Mouse (Mus musculus) heart, embryonic 14.5 days (tissue): ENCODE results near the gene Ahsa1. TPM values are rescaled to one million over a fixed set of nuclear protein-coding genes. Genes with fewer than 3 reads are reported as not detected.

Experiments
- ATAC-seq: fragments of 200-750 bp; cut with Nextera tagmentation; 2 replicates; pipeline ENCODE4 v1.8.0; 2017; ENCODE audit warnings: low read depth, moderate TSS enrichment; ENCODE audit not compliant: insufficient number of reproducible peaks, insufficient read depth, low FRiP score
- H3K27ac ChIP-seq, 2 experiments: fragments of 200-500 bp in 1 of 2; fragments of 300-500 bp in 1 of 2; sonication (generic) in 1 of 2; replicated peaks in 1 of 2; 2 replicates each; pipeline ENCODE4 v1.5.1; 2012 to 2014; ENCODE audit warnings: low read depth in 2 of 2, low read length in 2 of 2, control low read depth in 1 of 2, mild to moderate bottlenecking in 1 of 2, mixed read lengths in 1 of 2; ENCODE audit not compliant: control insufficient read depth in 1 of 2, insufficient read depth in 1 of 2
- H3K27me3 ChIP-seq: fragments of 300-500 bp; sonication (generic); 2 replicates; pipeline ENCODE4 v1.6.1; 2014; ENCODE audit warnings: mild to moderate bottlenecking, low read length, control low read depth; ENCODE audit not compliant: control insufficient read depth, insufficient read depth
- H3K36me3 ChIP-seq: fragments of 300-500 bp; sonication (generic); 2 replicates; pipeline ENCODE4 v1.6.1; 2014; ENCODE audit warnings: mild to moderate bottlenecking, control low read depth, low read length, mixed read lengths; ENCODE audit not compliant: control insufficient read depth, insufficient read depth
- H3K4me1 ChIP-seq, 2 experiments: fragments of 200-500 bp in 1 of 2; fragments of 300-500 bp in 1 of 2; sonication (generic) in 1 of 2; 2 replicates each; pipeline ENCODE4 v1.6.1; 2012 to 2014; ENCODE audit warnings: low read length in 2 of 2, control low read depth in 1 of 2, mixed read lengths in 1 of 2; ENCODE audit not compliant: control insufficient read depth in 2 of 2, insufficient read depth in 2 of 2
- H3K4me2 ChIP-seq: fragments of 300-500 bp; sonication (generic); 2 replicates; pipeline ENCODE4 v1.6.1; 2014; ENCODE audit warnings: mild to moderate bottlenecking, low read length
- H3K4me3 ChIP-seq, 2 experiments: fragments of 200-500 bp in 1 of 2; fragments of 300-500 bp in 1 of 2; sonication (generic) in 1 of 2; 2 replicates each; pipeline ENCODE4 v1.5.1; 2012 to 2014; ENCODE audit warnings: low read length in 2 of 2, mild to moderate bottlenecking in 2 of 2, control low read depth in 1 of 2, low read depth in 1 of 2, moderate library complexity in 1 of 2; ENCODE audit not compliant: control insufficient read depth in 1 of 2, insufficient read depth in 1 of 2
- H3K9ac ChIP-seq: fragments of 300-500 bp; sonication (generic); 2 replicates; pipeline ENCODE4 v1.6.1; 2014; ENCODE audit warnings: mild to moderate bottlenecking, low read length
- H3K9me3 ChIP-seq: fragments of 300-500 bp; sonication (generic); 2 replicates; pipeline ENCODE4 v1.6.1; 2016; ENCODE audit warnings: low read length, control low read depth; ENCODE audit not compliant: control insufficient read depth
- WGBS: fragments of 180-500 bp; shearing (Covaris S2); extraction: QIAGEN DNeasy Blood & Tissue Kit; methylation state at CpG from one replicate; pipeline ENCODE4 v1.1.7; 2014; 5-methylcytosine and 5-hydroxymethylcytosine counted together
- polyA plus RNA-seq: library from polyadenylated mRNA; unstranded; fragments of >200 nt; fragmentation: Nextera tagmentation; extraction: Ambion mirVana; gene quantifications from 2 replicates; pipeline ENCODE4 v1.2.1, GENCODE M21; 2014

The Ahsa1 gene
- polyA plus RNA-seq, 1 experiment from 2014 or later, result 150 TPM

DNA sequence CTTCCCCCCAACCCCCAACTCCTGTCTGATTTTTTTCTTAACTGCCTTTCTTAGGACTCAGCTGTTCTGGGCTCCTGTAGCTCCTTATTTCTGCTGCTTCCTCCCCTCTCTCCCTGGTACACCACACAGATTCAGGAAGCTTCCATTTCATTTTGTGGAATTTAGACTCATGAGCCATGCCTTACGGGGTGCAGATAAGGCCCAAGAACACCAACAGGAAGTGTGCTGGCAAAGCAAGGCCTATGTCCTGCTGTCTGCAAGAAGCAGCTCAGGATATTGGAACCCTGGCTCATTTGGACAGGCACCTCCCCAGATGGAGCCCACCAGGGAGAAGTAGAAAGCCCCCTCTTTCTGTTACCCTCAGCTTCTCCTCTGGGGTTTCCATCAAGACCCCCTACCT, 15.5 kb downstream of the Ahsa1 start:
- no peak overlapping the region for H3K4me3 ChIP-seq
- 50% methylated on average over 1 of the region's 1 CpGs for WGBS
- ATAC-seq, result no peak
- no peaks in the 10 kb centered on the region for H3K9me3 ChIP-seq
- no peak overlapping the region for H3K27ac ChIP-seq
- H3K4me1 ChIP-seq, result peaks cover 15 to 29% of the 10 kb centered on the region in 2 experiments
- H3K36me3 ChIP-seq, result no peaks in the 10 kb centered on the region
- H3K27me3 ChIP-seq, result no peaks in the 10 kb centered on the region
- H3K9ac ChIP-seq, result no peak overlapping the region
- no peak overlapping the region for H3K4me2 ChIP-seq

DNA sequence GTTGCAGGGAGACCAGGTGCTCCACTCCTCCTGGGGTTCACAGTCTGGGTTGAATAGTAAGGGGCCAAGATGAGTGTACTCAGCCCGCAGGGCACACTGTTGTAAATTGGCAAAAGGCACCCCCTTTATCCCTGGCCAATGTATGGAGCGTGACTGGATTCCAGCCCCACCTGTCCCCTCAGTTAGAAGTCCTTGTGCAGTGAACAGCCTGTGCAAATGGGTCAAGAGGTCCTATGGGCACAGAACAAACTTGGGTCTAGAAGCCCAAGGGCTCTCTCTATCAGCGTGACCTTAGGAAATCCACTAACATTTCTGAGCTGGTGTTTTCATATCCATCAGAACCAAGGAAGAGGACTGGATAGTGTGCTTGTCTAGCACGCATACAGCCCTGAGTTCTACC, 16.5 kb downstream of the Ahsa1 start:
- ATAC-seq, result no peak
- no peak overlapping the region for H3K4me2 ChIP-seq
- H3K27ac ChIP-seq, result no peak overlapping the region
- H3K9me3 ChIP-seq, result no peaks in the 10 kb centered on the region
- H3K36me3 ChIP-seq, result no peaks in the 10 kb centered on the region
- no peaks in the 10 kb centered on the region for H3K27me3 ChIP-seq
- no peak overlapping the region for H3K4me3 ChIP-seq
- no peak overlapping the region for H3K9ac ChIP-seq
- WGBS, result over 99% methylated on average over 4 of the region's 4 CpGs
- H3K4me1 ChIP-seq, result peaks cover 15 to 25% of the 10 kb centered on the region in 2 experiments

DNA sequence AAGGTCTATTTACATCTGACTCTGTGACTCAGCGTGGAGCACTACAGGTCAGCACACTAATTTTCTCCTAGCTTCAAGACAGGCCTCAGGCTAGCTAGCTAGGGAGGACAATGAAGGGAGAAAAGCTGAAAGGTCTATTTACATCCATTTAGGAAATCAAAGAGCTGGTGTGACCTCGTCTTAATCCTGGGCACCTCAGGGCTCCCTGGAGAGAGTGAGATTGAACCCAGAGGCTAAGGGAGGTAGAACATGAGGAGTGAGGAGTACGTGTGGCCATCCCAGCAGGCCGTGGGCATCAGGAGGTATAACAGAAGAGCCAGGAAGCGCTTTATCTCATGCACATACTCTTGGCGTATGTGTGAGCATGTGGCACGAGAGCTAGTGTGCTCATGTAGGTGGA, 17.4 kb downstream of the Ahsa1 start:
- Histone ChIP-seq H3K4me2 (no peak overlapping the region), H3K4me3 (no peak overlapping the region), H3K9ac (no peak overlapping the region), H3K9me3 (no peaks in the 10 kb centered on the region), H3K27ac (no peak overlapping the region), H3K27me3 (no peaks in the 10 kb centered on the region), H3K4me1 (peaks cover 13 to 17% of the 10 kb centered on the region in 2 experiments), H3K36me3 (no peaks in the 10 kb centered on the region)
- 73% methylated on average over 7 of the region's 7 CpGs for WGBS
- no peak for ATAC-seq

DNA sequence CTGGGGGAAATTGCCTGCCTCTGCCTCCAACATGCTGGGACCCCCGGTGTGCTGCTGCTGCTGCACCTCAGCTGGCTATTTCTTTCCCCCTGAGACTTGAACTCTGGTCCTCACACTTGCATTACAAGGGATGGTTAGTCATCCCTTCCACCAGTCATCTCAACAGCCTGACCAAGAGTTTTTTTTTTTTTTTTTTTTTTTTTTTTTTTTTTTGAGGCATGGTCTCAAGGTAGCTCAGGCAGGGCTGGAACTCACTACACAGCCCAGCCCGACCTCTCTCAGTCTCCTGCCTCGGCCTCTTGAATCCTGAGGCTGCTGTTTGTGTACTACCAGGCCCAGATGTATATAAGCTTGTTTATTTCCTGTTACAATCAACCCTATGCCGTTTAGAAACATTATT, 18.0 kb downstream of the Ahsa1 start:
- WGBS, result 72% methylated on average over 4 of the region's 4 CpGs
- no peak overlapping the region for H3K9ac ChIP-seq
- H3K9me3 ChIP-seq, result no peaks in the 10 kb centered on the region
- no peak for ATAC-seq
- no peaks in the 10 kb centered on the region for H3K27me3 ChIP-seq
- H3K4me3 ChIP-seq, result no peak overlapping the region
- no peaks in the 10 kb centered on the region for H3K36me3 ChIP-seq
- H3K4me1 ChIP-seq, result peaks cover 8 to 12% of the 10 kb centered on the region in 2 experiments
- H3K4me2 ChIP-seq, result no peak overlapping the region
- no peak overlapping the region for H3K27ac ChIP-seq

DNA sequence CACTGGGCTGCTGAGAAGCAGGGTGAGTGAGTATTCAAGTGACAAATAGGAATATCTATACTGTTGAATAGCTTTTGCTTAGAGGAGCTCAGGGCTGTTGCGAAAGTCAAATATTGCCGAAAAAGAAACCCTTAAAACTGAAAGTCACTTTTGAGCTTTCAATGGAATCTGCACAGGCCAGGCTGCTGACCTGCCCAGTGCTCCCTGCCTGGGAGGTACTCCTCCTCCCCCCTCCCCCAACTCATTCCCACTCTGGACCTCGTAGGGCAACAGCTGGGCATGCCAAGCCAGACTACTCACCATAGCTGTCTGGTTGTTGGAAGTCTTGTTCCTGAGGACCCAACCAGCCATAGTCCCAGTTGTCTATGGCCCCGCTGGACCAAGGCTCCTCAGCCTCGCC, 18.4 kb downstream of the Ahsa1 start:
- 86% methylated on average over 5 of the region's 5 CpGs for WGBS
- no peak overlapping the region for H3K9ac ChIP-seq
- no peak for ATAC-seq
- no peaks in the 10 kb centered on the region for H3K27me3 ChIP-seq
- no peaks in the 10 kb centered on the region for H3K36me3 ChIP-seq
- no peak overlapping the region for H3K4me3 ChIP-seq
- no peaks in the 10 kb centered on the region for H3K9me3 ChIP-seq
- no peak overlapping the region for H3K27ac ChIP-seq
- peaks cover 4 to 7% of the 10 kb centered on the region in 2 experiments; a peak in 3 of 4 replicates for H3K4me1 ChIP-seq
- H3K4me2 ChIP-seq, result no peak overlapping the region

DNA sequence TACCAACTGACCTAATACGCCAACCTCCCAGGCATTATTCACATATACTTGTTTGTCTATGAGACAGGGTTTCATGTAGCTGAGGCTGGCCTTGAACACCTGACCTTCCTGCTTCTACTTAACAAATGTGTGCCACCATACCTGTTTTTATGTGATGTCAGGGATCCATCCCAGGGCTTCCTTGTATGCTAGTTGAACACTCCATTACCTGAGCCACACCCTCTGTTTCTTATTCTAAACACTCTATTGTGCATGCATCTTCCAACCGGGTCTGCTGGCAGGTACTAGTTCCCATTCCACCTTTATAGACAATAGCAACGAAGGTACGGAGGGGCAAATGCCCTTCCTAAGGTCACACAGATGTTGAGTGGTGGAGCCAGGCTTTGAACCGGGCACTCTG, 22.8 kb downstream of the Ahsa1 start:
- H3K4me3 ChIP-seq, result no peak overlapping the region
- H3K9ac ChIP-seq, result no peak overlapping the region
- ATAC-seq, result no peak
- H3K27me3 ChIP-seq, result no peaks in the 10 kb centered on the region
- no peak overlapping the region for H3K27ac ChIP-seq
- WGBS, result 93% methylated on average over 5 of the region's 5 CpGs
- no peak overlapping the region for H3K4me2 ChIP-seq
- H3K9me3 ChIP-seq, result no peaks in the 10 kb centered on the region
- no peaks in the 10 kb centered on the region for H3K36me3 ChIP-seq
- H3K4me1 ChIP-seq, result no peaks in the 10 kb centered on the region

DNA sequence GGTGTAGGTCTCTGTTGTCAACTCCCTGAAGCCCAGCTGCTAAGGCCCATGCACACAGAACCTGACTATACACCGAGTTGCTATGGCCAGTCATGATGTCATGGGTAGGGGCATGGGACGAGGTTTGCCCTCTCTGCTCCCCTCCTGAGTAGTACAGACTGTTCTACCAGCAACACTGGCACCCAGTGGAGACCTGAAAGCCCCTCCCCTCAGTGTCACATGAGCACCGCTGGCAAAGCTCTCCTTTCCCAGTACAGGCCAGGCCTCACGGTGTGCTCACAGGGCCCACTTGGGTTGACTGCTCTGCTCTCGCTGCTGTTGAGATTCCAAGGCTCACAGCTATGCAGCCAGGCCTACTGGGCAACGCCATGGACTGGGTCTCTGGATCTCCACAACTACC, 27.7 kb downstream of the Ahsa1 start:
- Histone ChIP-seq H3K27ac (no peak overlapping the region), H3K4me2 (no peak overlapping the region), H3K27me3 (no peaks in the 10 kb centered on the region), H3K9me3 (no peaks in the 10 kb centered on the region), H3K4me3 (no peak overlapping the region), H3K9ac (no peak overlapping the region), H3K36me3 (no peaks in the 10 kb centered on the region), H3K4me1 (no peaks in the 10 kb centered on the region)
- ATAC-seq, result no peak
- WGBS, result 59% methylated on average over 6 of the region's 6 CpGs

DNA sequence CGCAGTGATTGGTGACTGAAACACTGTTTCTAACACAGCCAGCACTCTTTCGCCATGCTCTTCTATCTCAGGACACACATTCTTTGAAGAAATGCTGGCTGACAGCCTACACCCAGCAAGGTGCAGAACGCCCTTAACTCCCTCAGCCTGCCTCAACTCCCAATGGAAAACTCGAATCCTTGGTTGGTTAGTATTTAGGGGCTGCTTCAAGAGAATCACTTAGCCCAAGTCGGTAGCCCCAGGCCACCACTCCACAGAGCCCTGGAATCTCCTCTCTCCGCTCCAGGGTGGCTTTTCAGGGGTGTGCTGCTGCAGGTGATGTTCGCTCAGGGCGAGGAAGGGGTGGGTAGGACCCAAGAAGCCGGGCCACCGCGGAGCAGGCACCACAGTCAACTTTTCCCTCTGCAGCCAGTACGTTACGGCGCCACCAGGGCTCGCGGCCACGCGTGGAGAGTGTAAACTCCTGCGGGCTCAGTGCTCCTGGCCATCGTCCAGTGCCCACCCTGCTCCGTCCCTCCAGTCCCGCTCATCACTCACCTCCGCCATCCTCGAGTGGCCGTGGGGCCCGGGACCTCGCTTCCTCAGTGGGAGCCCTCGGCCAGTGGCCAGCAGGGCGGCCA, 32.9 kb downstream of the Ahsa1 start:
- H3K9me3 ChIP-seq, result no peaks in the 10 kb centered on the region
- H3K27ac ChIP-seq, result no peak overlapping the region
- no peaks in the 10 kb centered on the region; the same call in 1 of the 2 replicates for H3K27me3 ChIP-seq
- peaks cover 5 to 7% of the 10 kb centered on the region in 2 experiments; a peak in 2 of 4 replicates for H3K4me1 ChIP-seq
- 9% methylated on average over 29 of the region's 29 CpGs for WGBS
- no peaks in the 10 kb centered on the region for H3K36me3 ChIP-seq
- H3K4me3 ChIP-seq, result peak overlapping the region; percentile 55 to 80
- peak overlapping the region; percentile 98 for H3K4me2 ChIP-seq
- no peak; the same call in 1 of the 2 replicates for ATAC-seq
- H3K9ac ChIP-seq, result peak overlapping the region; percentile 78
